Mouse (Mus musculus) spleen, adult 2 months (tissue): ENCODE data around the gene Pex10.

Experiments
- CTCF ChIP-seq: fragments of 200-500 bp; IDR thresholded peaks from 2 replicates; pipeline ENCODE4 v1.5.1; 2011; ENCODE audit warnings: mild to moderate bottlenecking, inconsistent platforms; ENCODE audit not compliant: insufficient read depth, insufficient read length, insufficient replicate concordance; ENCODE audit errors: extremely low read depth
- POLR2A ChIP-seq: fragments of 200-500 bp; IDR thresholded peaks from 2 replicates; pipeline ENCODE4 v1.6.1; 2011; ENCODE audit warnings: low read depth, low read length, inconsistent platforms

- TF ChIP-seq POLR2A: no peak
- no peak for TF ChIP-seq CTCF
Measured at GRCm38 (mm10) chr4:155116607-155117006, 49.8 kb downstream of the Pex10 start.
